Mouse (Mus musculus) C2C12 (cell line): ENCODE data around the gene Fxr2. TPM values are rescaled to one million over a fixed set of nuclear protein-coding genes. Genes with fewer than 3 reads are reported as not detected.

Experiments used
- H3K27me3 ChIP-seq: one replicate; pipeline ENCODE4 v1.6.1; 2011; ENCODE audit not compliant: control insufficient read depth, insufficient read depth, insufficient read length
- H3K36me3 ChIP-seq: one replicate; pipeline ENCODE4 v1.6.1; 2011; ENCODE audit not compliant: control insufficient read depth, insufficient read depth
- H3K4me3 ChIP-seq: one replicate; pipeline ENCODE4 v1.5.1; 2011; ENCODE audit warnings: mild to moderate bottlenecking, control low read depth; ENCODE audit not compliant: poor library complexity, insufficient read depth, severe bottlenecking
- H3K79me2 ChIP-seq: one replicate; pipeline ENCODE4 v1.6.1; 2011; ENCODE audit not compliant: control insufficient read depth, insufficient read depth
- H3K79me3 ChIP-seq: one replicate; pipeline ENCODE4 v1.6.1; 2011; ENCODE audit warnings: low read depth, control low read depth
- H3ac ChIP-seq: one replicate; pipeline ENCODE3; 2011; ENCODE audit warnings: low read depth; ENCODE audit not compliant: control insufficient read depth, insufficient read length
- CEBPB ChIP-seq: IDR thresholded peaks from one replicate; pipeline ENCODE4 v1.6.1; 2011; ENCODE audit warnings: low read depth, mild to moderate bottlenecking, control low read depth, moderate library complexity
- CTCF ChIP-seq: IDR thresholded peaks from one replicate; pipeline ENCODE4 v1.5.1; 2011; ENCODE audit not compliant: control insufficient read depth, insufficient read depth, insufficient read length
- FOSL1 ChIP-seq: IDR thresholded peaks from one replicate; pipeline ENCODE4 v1.8.0; 2011; ENCODE audit warnings: mild to moderate bottlenecking, low read length; ENCODE audit not compliant: poor library complexity, insufficient read depth, severe bottlenecking
- MAX ChIP-seq: IDR thresholded peaks from one replicate; pipeline ENCODE4 v1.6.1; 2011; ENCODE audit warnings: mild to moderate bottlenecking, control low read depth
- MYOD1 ChIP-seq: IDR thresholded peaks from one replicate; pipeline ENCODE4 v1.6.1; 2011; ENCODE audit warnings: low read depth; ENCODE audit not compliant: control insufficient read depth, insufficient read length
- MYOG ChIP-seq: IDR thresholded peaks from one replicate; pipeline ENCODE4 v1.6.1; 2011; ENCODE audit not compliant: control insufficient read depth, insufficient read length; ENCODE audit errors: extremely low read depth
- USF1 ChIP-seq: IDR thresholded peaks from one replicate; pipeline ENCODE4 v1.6.1; 2011; ENCODE audit warnings: low read depth, mild to moderate bottlenecking, control low read depth, moderate library complexity
- polyA plus RNA-seq: library from polyadenylated mRNA; unstranded; fragments of >200 nt; fragmentation: generic; extraction: Trizol; gene quantifications from one replicate; pipeline ENCODE4 v1.2.1, GENCODE M21; 2012; ENCODE audit warnings: missing spikeins

Gene Fxr2
- polyA plus RNA-seq, 1 experiment = 96.0 TPM

DNA sequence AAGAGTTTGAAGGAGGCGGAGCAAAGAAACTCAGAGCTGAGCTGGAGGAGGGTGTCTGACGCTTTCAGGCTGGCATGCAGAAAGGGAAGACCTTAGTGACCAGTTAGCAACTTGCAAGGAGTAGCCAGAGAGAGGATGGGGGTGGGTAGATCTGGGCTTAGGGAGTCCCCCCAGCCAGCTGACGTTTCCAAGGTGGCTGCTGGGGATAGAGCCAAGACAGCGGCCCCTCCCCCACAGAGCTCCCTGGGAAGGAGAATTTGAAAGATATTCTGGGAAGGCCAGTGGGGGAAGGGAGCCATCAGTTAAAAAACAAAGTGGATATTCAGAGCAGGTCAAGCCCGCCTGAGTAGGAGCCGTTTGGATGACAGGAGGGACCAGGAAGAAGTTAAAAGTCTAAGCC lies 32.7 kb upstream of the Fxr2 start:
- no peak overlapping the region for H3K4me3 ChIP-seq

DNA sequence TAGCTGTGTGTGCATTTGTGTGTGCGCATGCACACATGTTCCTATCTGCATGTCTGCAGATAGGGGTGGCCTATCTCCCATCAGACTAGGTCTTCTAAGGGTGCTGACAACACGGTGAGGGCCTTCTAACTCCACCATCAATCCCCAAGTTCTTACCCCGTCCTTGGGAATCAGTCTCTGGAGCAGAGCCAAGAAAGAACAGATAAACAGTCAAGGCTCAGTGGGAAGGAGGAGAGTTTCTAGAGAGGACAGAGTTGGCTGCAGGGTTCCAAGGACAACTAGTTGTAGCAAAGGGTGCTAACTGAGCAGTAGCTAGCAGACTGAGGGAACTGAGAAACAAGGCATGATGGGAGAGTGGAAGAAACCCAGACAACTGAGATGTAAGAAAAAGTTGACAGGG lies 31.0 kb upstream of the Fxr2 start:
- TF ChIP-seq USF1 (no peak), MAX (no peak), FOSL1 (no peak), MYOG (no peak), CTCF (no peak), CEBPB (no peak), MYOD1 (no peak)
- Histone ChIP-seq H3K79me3 (no peaks in the 10 kb centered on the region), H3K4me3 (no peak overlapping the region), H3K79me2 (no peaks in the 10 kb centered on the region), H3K27me3 (peaks cover 25% of the 10 kb centered on the region), H3K36me3 (no peaks in the 10 kb centered on the region), H3ac (no peak overlapping the region)

More for the DNA sequence above, 32.7 kb upstream of the Fxr2 start:
- H3K27me3 ChIP-seq = peaks cover 21% of the 10 kb centered on the region
- no peak overlapping the region for H3ac ChIP-seq
- no peaks in the 10 kb centered on the region for H3K36me3 ChIP-seq
- H3K79me2 ChIP-seq = no peaks in the 10 kb centered on the region
- no peak for TF ChIP-seq CTCF
- H3K79me3 ChIP-seq = no peaks in the 10 kb centered on the region

DNA sequence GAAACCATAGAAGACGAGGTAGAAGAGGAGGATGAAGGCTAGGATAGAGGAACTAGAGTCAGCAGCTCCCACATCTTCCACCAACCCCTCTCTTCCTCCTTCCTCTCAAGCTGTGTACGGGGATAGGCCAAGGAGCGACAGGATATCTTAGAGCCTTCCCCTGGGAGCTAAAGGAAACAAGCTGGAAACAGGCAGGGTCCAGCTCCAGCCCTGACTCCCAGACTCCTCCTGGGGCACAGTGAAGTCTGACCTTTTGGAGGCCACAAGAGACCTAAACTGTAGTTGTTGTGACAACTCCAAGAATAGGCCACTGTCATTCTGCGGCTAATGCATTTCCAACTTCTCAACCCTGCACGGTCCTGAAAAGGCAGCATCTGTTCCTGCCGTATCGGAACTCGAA lies 29.3 kb upstream of the Fxr2 start:
- Histone ChIP-seq H3K4me3 (no peak overlapping the region), H3K36me3 (no peaks in the 10 kb centered on the region), H3ac (no peak overlapping the region), H3K27me3 (peaks cover 25% of the 10 kb centered on the region), H3K79me2 (no peaks in the 10 kb centered on the region), H3K79me3 (no peaks in the 10 kb centered on the region)
- no peak for TF ChIP-seq USF1
- no peak for TF ChIP-seq CTCF
- no peak for TF ChIP-seq MAX
- TF ChIP-seq MYOG = no peak
- TF ChIP-seq CEBPB = no peak

DNA sequence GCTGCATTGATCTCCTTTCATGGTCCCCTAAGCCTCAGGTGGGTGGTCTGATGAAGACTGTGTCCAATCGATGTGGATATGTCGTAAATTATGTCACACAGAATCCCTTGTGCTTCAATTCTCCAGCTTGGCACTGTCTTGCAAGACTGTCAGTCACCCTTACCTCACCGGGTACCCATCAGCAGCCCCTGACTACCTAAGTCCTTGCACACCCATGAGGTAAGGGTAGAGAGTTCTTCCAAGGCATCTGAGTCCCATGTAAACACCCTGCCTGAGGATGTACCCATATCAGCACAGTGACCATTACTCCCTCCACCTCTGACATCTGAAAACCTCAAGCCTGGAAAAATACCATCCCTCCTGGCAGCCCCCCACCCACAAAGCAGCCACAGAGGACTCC lies 28.4 kb upstream of the Fxr2 start:
- Histone ChIP-seq H3K79me2 (no peaks in the 10 kb centered on the region), H3K27me3 (peaks cover 25% of the 10 kb centered on the region), H3ac (no peak overlapping the region), H3K4me3 (no peak overlapping the region), H3K36me3 (no peaks in the 10 kb centered on the region), H3K79me3 (no peaks in the 10 kb centered on the region)
- TF ChIP-seq CTCF (no peak), MYOG (no peak), USF1 (no peak), CEBPB (no peak), MYOD1 (no peak), FOSL1 (no peak), MAX (no peak)

DNA sequence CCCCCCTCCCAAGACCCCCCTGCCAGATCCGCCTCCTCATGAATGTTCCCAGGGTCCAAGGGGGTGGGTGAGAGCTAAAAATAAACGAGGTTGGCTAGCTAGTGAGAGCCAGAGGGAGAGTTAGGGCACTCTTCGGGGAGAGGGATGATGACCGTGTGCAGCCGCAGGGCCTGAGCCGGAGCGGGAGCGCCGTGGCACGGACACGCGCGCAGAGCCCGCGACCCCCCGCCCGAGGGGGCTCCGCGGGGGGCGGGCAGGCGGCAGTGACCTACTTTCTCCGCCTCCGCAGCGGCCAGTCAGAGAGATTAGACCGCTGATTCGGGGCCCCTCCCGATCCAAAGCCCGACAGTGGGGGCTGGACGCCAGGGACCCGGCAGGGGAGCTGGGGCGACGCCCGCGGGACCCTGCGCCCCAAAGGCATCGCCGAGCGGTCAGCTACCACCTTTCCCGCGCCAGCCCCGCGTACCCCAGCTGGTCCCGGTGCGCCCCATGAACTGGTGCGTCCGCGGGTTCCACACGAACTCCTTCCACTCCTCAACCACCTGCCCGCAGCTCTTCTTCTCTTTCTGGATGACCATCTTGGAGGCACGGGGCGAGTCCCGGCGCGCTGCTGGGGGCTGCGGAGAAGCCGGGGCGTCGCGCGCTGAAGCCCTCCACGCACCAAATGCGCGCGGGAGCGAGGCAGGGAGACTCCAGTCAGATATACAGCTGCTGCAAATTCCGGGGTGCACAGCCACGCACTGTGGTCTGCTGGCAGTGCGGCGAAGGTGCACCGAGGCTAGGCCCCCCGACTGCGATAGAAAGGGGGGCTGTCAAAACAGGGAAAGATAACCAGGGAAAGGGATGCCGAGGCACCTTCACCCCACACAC lies 27.8 kb upstream of the Fxr2 start:
- Histone ChIP-seq H3K79me3 (no peaks in the 10 kb centered on the region), H3ac (peak overlapping the region; percentile 63), H3K36me3 (no peaks in the 10 kb centered on the region), H3K27me3 (peaks cover 25% of the 10 kb centered on the region), H3K79me2 (no peaks in the 10 kb centered on the region), H3K4me3 (no peak overlapping the region)
- TF ChIP-seq MYOD1 (no peak), MYOG (no peak), CTCF (no peak), FOSL1 (no peak), USF1 (no peak), MAX (no peak), CEBPB (no peak)
